Mouse (Mus musculus): ENCODE results near the gene Vps13d.

DNA sequence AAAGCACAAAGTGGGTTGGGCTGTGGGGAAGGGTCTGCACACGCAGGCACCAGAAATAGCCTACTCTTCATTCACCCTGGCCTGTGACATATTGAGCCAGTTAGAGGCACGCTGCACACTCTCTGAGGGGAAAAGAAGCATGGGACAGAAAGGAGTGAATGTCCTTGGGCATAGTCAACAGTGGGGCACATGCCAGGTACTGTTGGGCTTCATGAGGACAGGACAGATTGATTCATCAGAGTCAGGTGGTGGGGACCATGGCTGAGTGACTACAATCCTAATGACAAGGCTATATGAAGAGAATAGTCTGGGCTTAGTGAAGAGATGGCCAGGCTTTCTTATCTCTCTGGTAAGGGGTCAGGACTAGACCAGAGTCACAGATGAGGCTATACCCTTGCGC, 252.4 kb downstream of the Vps13d start:
- TF ChIP-seq CTCF (IDR thresholded peaks at IDR 0.05; ENCODE audit: borderline replicate concordance, control insufficient read depth, extremely low read depth, insufficient read depth, low read length, poor library complexity) (no peak), POLR2A (IDR thresholded peaks at IDR 0.05; ENCODE audit: control insufficient read depth, extremely low read depth, insufficient read depth, low read length, poor library complexity) (no peak)
